Mouse (Mus musculus) layer of hippocampus, adult 9-11 months (tissue): ENCODE measurements around the gene Cyp2c70.
A peak's percentile ranks its signal among the peaks of the same experiment; 100 is the strongest.
"Not testable (repeated sequence)": the region's sequence is repeated elsewhere in the genome, so short reads cannot be mapped to it uniquely, and the experiment has no call there.

ENCODE experiments used
- DNase-seq: peaks from one replicate; pipeline ENCODE4 v3.0.0; 2022

The Cyp2c70 gene

GRCm38 (mm10) chr19:40187160-40187559 lies at the start of gene Cyp2c70:
Cyp2c70 (minus strand) TSS chr19:40187333.
- DNase-seq: no peak

GRCm38 (mm10) chr19:40232560-40232959 lies 45.4 kb upstream of the Cyp2c70 start:
- no peak for DNase-seq

- no peak for DNase-seq
These were observed 44.9 kb upstream of the Cyp2c70 start for GRCm38 (mm10) chr19:40231825-40232541.

GRCm38 (mm10) chr19:40231074-40231738 lies 44.1 kb upstream of the Cyp2c70 start:
- DNase-seq: no peak

- DNase-seq: no peak
These were observed 39.5 kb upstream of the Cyp2c70 start for GRCm38 (mm10) chr19:40226516-40227151.

GRCm38 (mm10) chr19:40225761-40226110 lies 38.6 kb upstream of the Cyp2c70 start:
- DNase-seq: no peak

- DNase-seq: peak; percentile 46
These were observed 38.1 kb upstream of the Cyp2c70 start for GRCm38 (mm10) chr19:40225102-40225760.

GRCm38 (mm10) chr19:40222307-40222706 lies 35.2 kb upstream of the Cyp2c70 start:
- DNase-seq: not testable (repeated sequence)

GRCm38 (mm10) chr19:40220878-40221277 lies 33.7 kb upstream of the Cyp2c70 start:
- no peak for DNase-seq

- not testable (repeated sequence) for DNase-seq
These were observed 15.8 kb upstream of the Cyp2c70 start for GRCm38 (mm10) chr19:40202947-40203346.

- DNase-seq: no peak
These were observed 3.5 kb upstream of the Cyp2c70 start for GRCm38 (mm10) chr19:40190596-40190995.

GRCm38 (mm10) chr19:40183600-40183999 lies 3.5 kb downstream of the Cyp2c70 start:
- DNase-seq: no peak

- no peak for DNase-seq
These were observed 8.8 kb downstream of the Cyp2c70 start for GRCm38 (mm10) chr19:40178311-40178710.

- not testable (repeated sequence) for DNase-seq
These were observed 18.7 kb downstream of the Cyp2c70 start for GRCm38 (mm10) chr19:40168391-40168790.

- not testable (repeated sequence) for DNase-seq
These were observed 60.1 kb downstream of the Cyp2c70 start for GRCm38 (mm10) chr19:40126996-40127395.

GRCm38 (mm10) chr19:40125165-40125564 lies 62.0 kb downstream of the Cyp2c70 start:
- DNase-seq: not testable (repeated sequence)

- not testable (repeated sequence) for DNase-seq
These were observed 67.5 kb downstream of the Cyp2c70 start for GRCm38 (mm10) chr19:40119624-40120023.
